ENCODE assay signal across 9 mouse cellular contexts in the genomic region with DNA sequence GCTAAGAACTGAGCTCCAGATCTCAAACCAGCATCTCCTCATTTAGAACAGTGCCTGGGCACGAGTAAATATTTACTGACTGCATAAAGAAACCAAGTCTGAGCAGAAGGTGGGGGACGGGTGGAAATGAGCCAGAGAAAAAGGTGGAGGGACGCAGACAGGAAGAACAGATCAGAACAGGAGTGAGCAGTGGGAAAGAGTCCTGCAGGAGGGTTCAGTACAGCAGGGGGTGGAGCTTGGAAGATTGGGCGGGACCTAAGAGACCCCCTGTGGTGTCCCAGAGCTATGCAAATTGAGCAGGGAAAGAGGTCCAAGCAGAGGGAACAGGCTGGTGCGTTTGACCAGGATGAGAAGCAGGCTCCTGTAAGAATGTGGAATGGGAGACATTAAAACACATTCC. TPM values are rescaled to one million over a fixed set of nuclear protein-coding genes. Genes with fewer than 3 reads are reported as not detected.
A peak's percentile ranks its signal among the peaks of the same experiment; 100 is the strongest.
DNase-seq lines count a peak whose midpoint lies in the region; ATAC-seq and TF ChIP-seq lines count a peak whose summit lies in the region.
"Had no signal": no experiment of that assay in that cellular context is flagged by ENCODE, and none has a peak within 500 bp of the region (broad histone marks: within the 10 kb centered on the region; RNA-seq: fewer than 3 reads in every experiment).

No protein-coding gene starts in this region.

- no peaks in the 10 kb centered on the region for H3K79me2 ChIP-seq in heart, adult 2 months (replicated peaks; ENCODE audit: control insufficient read depth, insufficient read depth, low read length)

- H3K27me3 ChIP-seq in heart, embryonic 14.5 days (ENCODE audit: control insufficient read depth, insufficient read depth, low read length), result peaks cover 66% of the 10 kb centered on the region
- H3K27me3 ChIP-seq in heart, adult 2 months (ENCODE audit: control insufficient read depth, insufficient read depth, low read length), result peaks cover 4% of the 10 kb centered on the region
- peaks cover 10% of the 10 kb centered on the region; the same call in 1 of the 2 replicates for H3K27me3 ChIP-seq in hindbrain, embryonic 15.5 days
- H3K27me3 ChIP-seq in midbrain, embryonic 11.5 days (ENCODE audit: control insufficient read depth, insufficient read depth, low read length), result peaks cover under 1% of the 10 kb centered on the region

- no peaks in the 10 kb centered on the region for H3K9me3 ChIP-seq in heart, embryonic 14.5 days (ENCODE audit: control insufficient read depth, low read length)
- H3K9me3 ChIP-seq in hindbrain, embryonic 15.5 days, result no peaks in the 10 kb centered on the region
- H3K9me3 ChIP-seq in midbrain, embryonic 11.5 days (ENCODE audit: control insufficient read depth, low read length), result no peaks in the 10 kb centered on the region

- no peak overlapping the region for H3K9ac ChIP-seq in heart, embryonic 14.5 days (ENCODE audit: low read length)
- no peak overlapping the region for H3K9ac ChIP-seq in heart, adult 2 months (ENCODE audit: low read depth, low read length)
- no peak overlapping the region for H3K9ac ChIP-seq in hindbrain, embryonic 15.5 days
- no peak overlapping the region; the same call in 1 of the 2 replicates for H3K9ac ChIP-seq in midbrain, embryonic 11.5 days (ENCODE audit: low read length)

- no peak for TF ChIP-seq EP300 in heart, adult 2 months (IDR thresholded peaks at IDR 0.05; ENCODE audit: insufficient read depth, low read depth, low read length)

- no peak for TF ChIP-seq POLR2A in heart, adult 2 months (IDR thresholded peaks at IDR 0.05; ENCODE audit: insufficient read depth, low read depth, low read length)
- TF ChIP-seq POLR2A in brain, embryonic 14.5 days (IDR thresholded peaks at IDR 0.05; ENCODE audit: borderline replicate concordance, extremely low read depth, insufficient read depth, insufficient read length, poor library complexity, severe bottlenecking), result no peak

- DNase-seq in heart, adult 2 months, result no peak
- DNase-seq in brain, embryonic 14.5 days (ENCODE audit: low read depth), result peak; percentile 41
- DNase-seq in midbrain, embryonic 11.5 days (ENCODE audit: low spot score, missing footprints), result peak; percentile 86
- no peak for DNase-seq in natural killer cell, adult 2 months (ENCODE audit: low spot score in 2 of 2)
- DNase-seq in frontal cortex, postnatal 14 days (ENCODE audit: low spot score in 2 of 2), result no peak

- peak overlapping the region; percentile 13; the same call in 1 of the 2 replicates for H3K4me2 ChIP-seq in heart, embryonic 14.5 days (ENCODE audit: low read length)
- H3K4me2 ChIP-seq in hindbrain, embryonic 15.5 days, result peak overlapping the region; percentile 46
- peak overlapping the region; percentile 43; the same call in 1 of the 2 replicates for H3K4me2 ChIP-seq in midbrain, embryonic 11.5 days

- H3K4me3 ChIP-seq in heart, embryonic 14.5 days (ENCODE audit: control insufficient read depth in 1 of 2, insufficient read depth in 1 of 2, low read depth in 1 of 2, low read length in 2 of 2), result no peak overlapping the region
- no peak overlapping the region for H3K4me3 ChIP-seq in heart, adult 2 months
- H3K4me3 ChIP-seq in hindbrain, embryonic 15.5 days, result no peak overlapping the region
- 0 out of 2 replicates have a peak overlapping the region, but pooled peaks have one; percentile 4 for H3K4me3 ChIP-seq in midbrain, embryonic 11.5 days (ENCODE audit: low read depth, low read length)

- no peaks in the 10 kb centered on the region for H3K36me3 ChIP-seq in heart, embryonic 14.5 days (ENCODE audit: control insufficient read depth, insufficient read depth, low read length)
- no peaks in the 10 kb centered on the region for H3K36me3 ChIP-seq in heart, adult 2 months (ENCODE audit: control insufficient read depth, insufficient read depth, low read length)
- no peaks in the 10 kb centered on the region for H3K36me3 ChIP-seq in hindbrain, embryonic 15.5 days
- no peaks in the 10 kb centered on the region for H3K36me3 ChIP-seq in midbrain, embryonic 11.5 days (ENCODE audit: control insufficient read depth, insufficient read depth, low read length)

- WGBS in heart, embryonic 14.5 days, result 9% methylated on average over 5 of the region's 5 CpGs
- WGBS in heart, adult 2 months, result 8% methylated on average over 5 of the region's 5 CpGs
- 21% methylated on average over 5 of the region's 5 CpGs for WGBS in hindbrain, embryonic 15.5 days
- WGBS in midbrain, embryonic 11.5 days, result 31% methylated on average over 5 of the region's 5 CpGs

- no peak for TF ChIP-seq CTCF in heart, adult 2 months (IDR thresholded peaks at IDR 0.05)
- no peak for TF ChIP-seq CTCF in brain, embryonic 14.5 days (IDR thresholded peaks at IDR 0.05; ENCODE audit: borderline replicate concordance, extremely low read depth, insufficient read depth, insufficient read length)

- ATAC-seq in heart, embryonic 14.5 days (ENCODE audit: insufficient number of reproducible peaks, insufficient read depth, low FRiP score, low read depth), result no peak
- no peak for ATAC-seq in hindbrain, embryonic 15.5 days (ENCODE audit: low FRiP score, low read depth)
- ATAC-seq in midbrain, embryonic 11.5 days (ENCODE audit: low FRiP score), result no peak
- ATAC-seq in monocyte, adult 5-6 weeks (replicated peaks; ENCODE audit: insufficient number of reproducible peaks, low FRiP score, low TSS enrichment, poor library complexity, severe bottlenecking), result no peak
- ATAC-seq: CD4-positive, CD25-positive, alpha-beta regulatory T cell, adult 4 months had no signal

- H3K4me1 ChIP-seq in heart, embryonic 14.5 days (ENCODE audit: control insufficient read depth in 2 of 2, insufficient read depth in 2 of 2, low read length in 2 of 2), result no peaks in the 10 kb centered on the region; a peak in 1 of 4 replicates
- no peaks in the 10 kb centered on the region for H3K4me1 ChIP-seq in heart, adult 2 months (ENCODE audit: control insufficient read depth, insufficient read depth, low read length)
- peaks cover 28% of the 10 kb centered on the region for H3K4me1 ChIP-seq in hindbrain, embryonic 15.5 days (replicated peaks)
- peaks cover 9% of the 10 kb centered on the region for H3K4me1 ChIP-seq in midbrain, embryonic 11.5 days (ENCODE audit: control insufficient read depth, insufficient read depth, low read length)

- H3K27ac ChIP-seq in heart, embryonic 14.5 days (replicated peaks in 1 of 2; ENCODE audit: control insufficient read depth in 1 of 2, insufficient read depth in 1 of 2, low read depth in 2 of 2, low read length in 2 of 2), result no peak overlapping the region
- H3K27ac ChIP-seq in heart, adult 2 months, result no peak overlapping the region
- H3K27ac ChIP-seq in hindbrain, embryonic 15.5 days (replicated peaks), result no peak overlapping the region
- H3K27ac ChIP-seq in midbrain, embryonic 11.5 days (ENCODE audit: low read depth, low read length), result no peak overlapping the region

- intact Hi-C loops in heart, adult 2 months (cut with DNase I), result no loop called here

RNA-seq across cellular contexts. Expression of gene Klhdc7a, which starts 37.1 kb away (rescaled TPM):
- polyA plus RNA-seq in heart, embryonic 14.5 days (2014; fragmentation: Nextera tagmentation; extraction: Ambion mirVana), result not detected in 2 replicates
- 1 to 10 TPM; 1.4 to 1.7 TPM for total RNA-seq in heart, adult 2 months (2021)
- polyA plus RNA-seq in heart, adult 2 months (2012; rRNA removed), result 2.3 and 4.7 TPM in 2 replicates
- polyA plus RNA-seq in brain, embryonic 14.5 days (2012; rRNA removed), result 0.49 and 0.96 TPM in 2 replicates
- 0.56 and 0.73 TPM in 2 replicates for polyA plus RNA-seq in hindbrain, embryonic 15.5 days (2015; fragmentation: Nextera tagmentation; extraction: Ambion mirVana)
- polyA plus RNA-seq in midbrain, embryonic 11.5 days (2014; fragmentation: Nextera tagmentation; extraction: Ambion mirVana), result 0.10 and 0.17 TPM in 2 replicates
- total RNA-seq in monocyte, adult 5-6 weeks (2017), result not detected in 3 replicates

Comparison
In these comparisons a context has a peak if more than half of its experiments do, and no peak if none do; other contexts are left out.
1. DNase-seq: peak in brain, embryonic 14.5 days (single experiment) and midbrain, embryonic 11.5 days (single experiment); none in heart, adult 2 months (0 of 2), natural killer cell, adult 2 months (0 of 2) and frontal cortex, postnatal 14 days (0 of 2).
2. Peak in every context shown above with its lines, with median percentiles within 50 percentile points of each other: H3K4me2 ChIP-seq.